Mouse (Mus musculus) forebrain, embryonic 13.5 days (tissue): ENCODE results near the gene Rftn1. TPM values are rescaled to one million over a fixed set of nuclear protein-coding genes. Genes with fewer than 3 reads are reported as not detected.

Experiments
- ATAC-seq: fragments of 200-750 bp; cut with Nextera tagmentation; 2 replicates; pipeline ENCODE4 v1.8.0; 2017
- H3K27ac ChIP-seq: fragments of 300-500 bp; sonication (generic); 2 replicates; pipeline ENCODE4 v1.5.1; 2015; ENCODE audit warnings: inconsistent platforms, mild to moderate bottlenecking, moderate library complexity
- H3K27me3 ChIP-seq: fragments of 300-500 bp; sonication (generic); 2 replicates; pipeline ENCODE4 v1.6.1; 2015; ENCODE audit warnings: mild to moderate bottlenecking, inconsistent platforms
- H3K36me3 ChIP-seq: fragments of 300-500 bp; sonication (generic); 2 replicates; pipeline ENCODE4 v1.6.1; 2015; ENCODE audit warnings: mild to moderate bottlenecking, inconsistent platforms; ENCODE audit not compliant: poor library complexity, severe bottlenecking
- H3K4me1 ChIP-seq: fragments of 300-500 bp; sonication (generic); 2 replicates; pipeline ENCODE4 v1.6.1; 2015; ENCODE audit warnings: inconsistent platforms
- H3K4me2 ChIP-seq: fragments of 300-500 bp; sonication (generic); 2 replicates; pipeline ENCODE4 v1.6.1; 2015; ENCODE audit warnings: inconsistent platforms, mild to moderate bottlenecking, moderate library complexity
- H3K4me3 ChIP-seq: fragments of 300-500 bp; sonication (generic); 2 replicates; pipeline ENCODE4 v1.5.1; 2015; ENCODE audit warnings: mild to moderate bottlenecking, inconsistent platforms
- H3K9ac ChIP-seq: fragments of 300-500 bp; sonication (generic); 2 replicates; pipeline ENCODE4 v1.6.1; 2015; ENCODE audit warnings: mild to moderate bottlenecking, inconsistent platforms
- H3K9me3 ChIP-seq: fragments of 300-500 bp; sonication (generic); replicated peaks from 2 replicates; pipeline ENCODE4 v1.6.1; 2016; ENCODE audit warnings: inconsistent platforms
- WGBS: fragments of 180-500 bp; shearing (Covaris S2); methylation state at CpG from one replicate; pipeline ENCODE4 v1.1.7; 2015; 5-methylcytosine and 5-hydroxymethylcytosine counted together
- polyA plus RNA-seq: library from polyadenylated mRNA; unstranded; fragments of >200 nt; fragmentation: Nextera tagmentation; extraction: Ambion mirVana; gene quantifications from 2 replicates; pipeline ENCODE4 v1.2.1, GENCODE M21; 2015

Rftn1 gene
- polyA plus RNA-seq, 1 experiment from 2014 or later: 15.3 TPM

- Histone ChIP-seq H3K9me3 (no peaks in the 10 kb centered on the region), H3K36me3 (no peaks in the 10 kb centered on the region), H3K27ac (peak overlapping the region; percentile 87), H3K9ac (peak overlapping the region; percentile 32; the same call in 1 of the 2 replicates), H3K4me1 (peaks cover 54% of the 10 kb centered on the region), H3K27me3 (no peaks in the 10 kb centered on the region), H3K4me2 (peak overlapping the region; percentile 29), H3K4me3 (no peak overlapping the region)
- WGBS: 40% methylated on average over 16 of the region's 16 CpGs
- peak; percentile 85 for ATAC-seq
Observed at GRCm38 (mm10) chr17:50020211-50021001, 170.1 kb downstream of the Rftn1 start.

DNA sequence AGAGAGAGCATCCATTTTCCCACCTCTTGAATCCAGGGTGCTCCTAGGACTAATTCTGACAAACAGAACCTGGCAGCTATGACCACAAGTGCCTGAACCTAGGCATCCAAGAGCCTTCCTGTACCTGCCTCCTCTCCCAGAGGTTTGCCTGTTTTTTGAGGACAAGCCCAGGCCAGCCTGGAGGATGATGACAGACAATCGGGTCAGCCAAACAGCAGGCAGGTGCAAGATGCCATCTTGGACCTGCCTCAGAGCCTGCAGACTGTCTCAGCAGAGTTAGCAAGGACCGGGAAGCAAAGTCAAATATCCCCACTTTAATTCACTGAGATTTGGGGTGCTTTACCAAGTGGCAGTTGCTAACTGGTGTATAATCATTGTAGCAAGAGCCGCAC, 170.7 kb downstream of the Rftn1 start:
- Histone ChIP-seq H3K27ac (peak overlapping the region; percentile 87), H3K9ac (0 out of 2 replicates have a peak overlapping the region, but pooled peaks have one; percentile 32), H3K4me2 (no peak overlapping the region), H3K4me1 (peaks cover 54% of the 10 kb centered on the region), H3K27me3 (no peaks in the 10 kb centered on the region), H3K9me3 (no peaks in the 10 kb centered on the region), H3K4me3 (no peak overlapping the region), H3K36me3 (no peaks in the 10 kb centered on the region)
- 78% methylated on average over 3 of the region's 3 CpGs for WGBS
- ATAC-seq: no peak

GRCm38 (mm10) chr17:50019090-50019489, 171.4 kb downstream of the Rftn1 start:
- peak; percentile 30; the same call in 1 of the 2 replicates for ATAC-seq
- peak overlapping the region; percentile 87 for H3K27ac ChIP-seq
- no peak overlapping the region for H3K9ac ChIP-seq
- no peaks in the 10 kb centered on the region for H3K27me3 ChIP-seq
- H3K36me3 ChIP-seq: no peaks in the 10 kb centered on the region
- H3K9me3 ChIP-seq: no peaks in the 10 kb centered on the region
- no peak overlapping the region for H3K4me2 ChIP-seq
- no peak overlapping the region for H3K4me3 ChIP-seq
- WGBS: 20% methylated on average over 5 of the region's 5 CpGs
- peaks cover 54% of the 10 kb centered on the region for H3K4me1 ChIP-seq

- Histone ChIP-seq H3K4me2 (no peak overlapping the region), H3K9me3 (no peaks in the 10 kb centered on the region), H3K36me3 (no peaks in the 10 kb centered on the region), H3K27ac (no peak overlapping the region), H3K4me3 (no peak overlapping the region), H3K27me3 (no peaks in the 10 kb centered on the region), H3K4me1 (peaks cover 28% of the 10 kb centered on the region), H3K9ac (no peak overlapping the region)
- ATAC-seq: no peak
- WGBS: 87% methylated on average over 9 of the region's 9 CpGs
Observed at GRCm38 (mm10) chr17:50014708-50015107, 175.8 kb downstream of the Rftn1 start.

DNA sequence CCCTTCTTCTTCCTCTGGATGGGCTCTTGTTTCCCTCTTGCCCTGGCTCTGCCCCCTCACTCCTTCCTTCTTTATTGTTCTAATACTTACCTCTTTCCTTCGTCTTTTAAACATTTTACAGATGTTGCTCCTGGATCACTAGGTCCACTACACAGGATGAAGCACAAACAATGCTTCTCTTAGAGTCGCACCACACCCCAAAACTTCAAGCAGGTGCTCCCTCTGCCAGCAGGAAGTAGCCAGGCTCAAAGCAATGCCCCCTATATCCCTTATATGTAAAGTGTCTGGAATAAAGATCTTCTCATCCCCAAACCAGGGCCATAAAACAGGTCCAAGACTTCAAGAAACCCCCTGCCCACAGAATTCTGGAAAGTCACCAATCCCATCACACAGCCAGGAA, 176.6 kb downstream of the Rftn1 start:
- Histone ChIP-seq H3K9ac (no peak overlapping the region), H3K27me3 (no peaks in the 10 kb centered on the region), H3K27ac (no peak overlapping the region), H3K4me1 (peaks cover 20% of the 10 kb centered on the region), H3K36me3 (no peaks in the 10 kb centered on the region), H3K4me2 (no peak overlapping the region), H3K4me3 (no peak overlapping the region), H3K9me3 (no peaks in the 10 kb centered on the region)
- 91% methylated on average over 2 of the region's 2 CpGs for whole genome bisulfite sequencing
- no peak for ATAC-seq

GRCm38 (mm10) chr17:50010096-50010495, 180.4 kb downstream of the Rftn1 start:
- ATAC-seq: no peak
- Histone ChIP-seq H3K36me3 (no peaks in the 10 kb centered on the region), H3K27me3 (no peaks in the 10 kb centered on the region), H3K4me2 (no peak overlapping the region), H3K9ac (no peak overlapping the region), H3K27ac (no peak overlapping the region), H3K9me3 (no peaks in the 10 kb centered on the region), H3K4me3 (no peak overlapping the region), H3K4me1 (peaks cover 33% of the 10 kb centered on the region)
- 61% methylated on average over 4 of the region's 4 CpGs for WGBS

DNA sequence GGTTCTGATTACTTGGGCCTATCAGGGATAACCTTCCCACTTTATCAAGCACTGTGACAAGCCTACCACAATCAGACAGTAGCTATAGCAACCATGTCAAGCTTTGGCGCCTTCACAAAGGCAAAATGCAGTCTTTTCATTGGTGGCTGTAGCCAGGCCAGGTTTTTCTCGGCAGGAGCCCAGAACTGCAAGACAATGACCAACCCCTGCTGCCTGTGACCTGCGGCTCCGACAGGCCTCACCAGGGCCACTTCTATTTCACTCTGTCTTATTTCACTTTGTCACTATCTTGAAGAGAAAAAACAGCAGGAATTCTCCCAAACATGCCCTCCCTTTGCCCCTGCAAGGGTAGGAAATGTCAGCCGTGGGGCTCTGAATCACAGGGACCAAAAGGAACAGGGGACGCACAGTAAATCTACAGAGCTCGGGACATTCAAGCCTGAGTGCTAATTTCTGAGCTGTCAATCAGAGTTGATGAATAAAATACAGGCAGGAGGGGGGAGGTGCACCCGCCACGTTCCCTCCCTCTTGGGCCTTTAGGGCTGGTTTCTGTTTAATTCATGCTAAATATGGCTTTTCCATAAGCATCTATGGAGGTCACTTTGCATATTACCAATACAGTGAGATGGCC, 183.6 kb downstream of the Rftn1 start:
- Histone ChIP-seq H3K27me3 (no peaks in the 10 kb centered on the region), H3K4me3 (no peak overlapping the region), H3K27ac (peak overlapping the region; percentile 89), H3K9me3 (no peaks in the 10 kb centered on the region), H3K36me3 (no peaks in the 10 kb centered on the region), H3K4me1 (peaks cover 37% of the 10 kb centered on the region), H3K9ac (peak overlapping the region; percentile 1; the same call in 1 of the 2 replicates), H3K4me2 (peak overlapping the region; percentile 50)
- peak; percentile 95 for ATAC-seq
- 1% methylated on average over 9 of the region's 9 CpGs for WGBS

DNA sequence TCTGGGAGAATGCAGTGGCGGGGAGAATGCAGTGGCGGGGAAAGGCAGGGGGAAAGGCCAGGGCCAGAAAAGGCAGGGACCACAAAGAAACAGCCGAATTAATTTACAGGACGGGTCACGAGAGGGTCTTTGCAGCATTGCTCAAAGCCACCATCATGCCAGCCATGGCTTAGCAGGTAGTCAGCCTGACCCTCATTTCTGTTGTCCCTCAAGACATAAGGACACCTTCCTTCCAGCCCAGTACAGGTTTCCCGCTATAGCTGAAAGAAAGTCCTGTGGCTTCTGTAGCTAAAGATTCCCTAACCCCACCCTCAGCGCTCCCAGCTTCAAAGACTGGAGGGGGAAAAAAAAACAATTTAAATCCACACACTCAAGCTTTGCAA, 184.1 kb downstream of the Rftn1 start:
- Histone ChIP-seq H3K4me2 (peak overlapping the region; percentile 50), H3K9me3 (no peaks in the 10 kb centered on the region), H3K27ac (peak overlapping the region; percentile 89), H3K4me3 (no peak overlapping the region), H3K4me1 (peaks cover 37% of the 10 kb centered on the region), H3K9ac (no peak overlapping the region), H3K27me3 (no peaks in the 10 kb centered on the region), H3K36me3 (no peaks in the 10 kb centered on the region)
- ATAC-seq: peak; percentile 34; the same call in 1 of the 2 replicates
- WGBS: 9% methylated on average over 7 of the region's 7 CpGs

GRCm38 (mm10) chr17:50003156-50003555, 187.3 kb downstream of the Rftn1 start:
- Histone ChIP-seq H3K27me3 (no peaks in the 10 kb centered on the region), H3K36me3 (no peaks in the 10 kb centered on the region), H3K4me2 (no peak overlapping the region), H3K4me1 (peaks cover 34% of the 10 kb centered on the region), H3K9me3 (no peaks in the 10 kb centered on the region), H3K27ac (no peak overlapping the region), H3K4me3 (no peak overlapping the region), H3K9ac (no peak overlapping the region)
- ATAC-seq: no peak
- WGBS: 84% methylated on average over 4 of the region's 4 CpGs

GRCm38 (mm10) chr17:50002171-50002570, 188.3 kb downstream of the Rftn1 start:
- no peak overlapping the region for H3K4me2 ChIP-seq
- 75% methylated on average over 3 of the region's 3 CpGs for WGBS

GRCm38 (mm10) chr17:50001754-50002153, 188.7 kb downstream of the Rftn1 start:
- H3K27me3 ChIP-seq: no peaks in the 10 kb centered on the region
- H3K9me3 ChIP-seq: no peaks in the 10 kb centered on the region
- no peak for ATAC-seq
- H3K4me2 ChIP-seq: no peak overlapping the region
- no peak overlapping the region for H3K27ac ChIP-seq
- H3K9ac ChIP-seq: no peak overlapping the region
- no peaks in the 10 kb centered on the region for H3K36me3 ChIP-seq
- peaks cover 20% of the 10 kb centered on the region for H3K4me1 ChIP-seq
- H3K4me3 ChIP-seq: no peak overlapping the region

More at GRCm38 (mm10) chr17:50002171-50002570, 188.3 kb downstream of the Rftn1 start:
- Histone ChIP-seq H3K4me1 (peaks cover 24% of the 10 kb centered on the region), H3K36me3 (no peaks in the 10 kb centered on the region), H3K9me3 (no peaks in the 10 kb centered on the region), H3K4me3 (no peak overlapping the region), H3K9ac (no peak overlapping the region), H3K27ac (no peak overlapping the region), H3K27me3 (no peaks in the 10 kb centered on the region)
- no peak for ATAC-seq

GRCm38 (mm10) chr17:50000580-50000979, 189.9 kb downstream of the Rftn1 start:
- no peak overlapping the region for H3K4me3 ChIP-seq
- peaks cover 8% of the 10 kb centered on the region for H3K4me1 ChIP-seq
- WGBS: 90% methylated on average over 3 of the region's 3 CpGs
- ATAC-seq: no peak
- H3K4me2 ChIP-seq: no peak overlapping the region
- H3K9ac ChIP-seq: no peak overlapping the region
- no peaks in the 10 kb centered on the region for H3K27me3 ChIP-seq
- no peaks in the 10 kb centered on the region for H3K36me3 ChIP-seq
- no peak overlapping the region for H3K27ac ChIP-seq
- H3K9me3 ChIP-seq: no peaks in the 10 kb centered on the region
